Mouse (Mus musculus): ENCODE measurements around the gene Ifna1.

Ifna1 gene

GRCm38 (mm10) chr4:88872691-88873090 is 22.8 kb downstream of the Ifna1 start:
- DNase-seq (ENCODE audit: low spot score in 2 of 2): no peak

DNA sequence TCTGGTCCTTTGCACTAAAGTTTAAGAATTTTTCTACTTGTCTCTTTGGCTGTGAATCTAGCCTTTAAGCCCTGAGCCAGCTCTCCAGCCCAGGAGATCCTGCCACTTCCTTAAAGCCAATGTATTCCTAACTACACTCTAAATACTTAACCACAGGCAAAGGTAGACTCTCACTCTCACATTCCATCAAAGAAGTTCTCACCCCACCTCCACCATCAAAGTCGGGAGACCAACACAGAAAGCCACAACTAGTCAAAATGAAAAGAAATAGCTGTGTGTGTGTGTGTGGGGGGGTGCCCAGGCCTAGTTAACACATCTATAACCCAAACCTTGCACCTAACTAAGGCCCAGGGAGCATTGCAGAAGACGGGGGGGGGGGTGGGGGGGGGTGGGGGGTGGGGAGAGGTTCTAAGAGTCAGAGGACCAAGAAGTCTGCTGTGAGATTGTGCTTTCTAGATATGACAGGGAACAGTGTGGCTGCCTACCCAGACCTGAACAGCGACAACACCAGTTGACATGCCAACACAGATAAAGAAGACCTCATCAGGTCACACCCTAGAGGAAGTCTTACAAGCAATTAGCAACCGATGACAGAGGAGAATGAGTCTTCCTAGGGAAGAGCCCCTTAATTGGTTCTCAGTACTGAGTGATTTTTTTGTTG is 25.7 kb downstream of the Ifna1 start:
- no peak for DNase-seq (ENCODE audit: low spot score in 2 of 2)

GRCm38 (mm10) chr4:88876520-88876919 is 26.6 kb downstream of the Ifna1 start:
- no peak for DNase-seq (ENCODE audit: low spot score in 2 of 2)

DNA sequence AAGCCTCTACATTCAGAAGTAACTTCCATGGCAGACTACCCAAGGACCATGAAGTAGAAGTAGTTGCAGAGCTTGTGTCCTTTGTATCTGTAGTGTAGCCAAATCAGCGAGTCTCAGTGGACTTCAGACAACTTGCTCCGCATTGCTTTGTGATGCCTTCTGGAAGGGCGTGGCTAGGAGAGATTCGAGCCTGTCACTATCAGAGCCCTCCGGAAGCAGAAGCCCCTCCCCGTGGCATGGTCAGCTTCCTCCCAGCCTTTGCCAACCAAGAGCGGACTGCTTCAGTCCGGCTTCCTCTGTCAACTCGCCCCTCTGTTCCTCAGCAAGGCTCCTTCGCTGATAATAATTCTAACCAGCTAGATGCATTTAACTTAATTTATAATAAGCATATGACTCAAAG is 28.4 kb downstream of the Ifna1 start:
- DNase-seq (ENCODE audit: low spot score in 2 of 2): peak in 1 of 2 experiments; percentile 39

- no peak for DNase-seq (ENCODE audit: low spot score in 2 of 2)
These were observed 28.9 kb downstream of the Ifna1 start for GRCm38 (mm10) chr4:88878772-88879171.

DNA sequence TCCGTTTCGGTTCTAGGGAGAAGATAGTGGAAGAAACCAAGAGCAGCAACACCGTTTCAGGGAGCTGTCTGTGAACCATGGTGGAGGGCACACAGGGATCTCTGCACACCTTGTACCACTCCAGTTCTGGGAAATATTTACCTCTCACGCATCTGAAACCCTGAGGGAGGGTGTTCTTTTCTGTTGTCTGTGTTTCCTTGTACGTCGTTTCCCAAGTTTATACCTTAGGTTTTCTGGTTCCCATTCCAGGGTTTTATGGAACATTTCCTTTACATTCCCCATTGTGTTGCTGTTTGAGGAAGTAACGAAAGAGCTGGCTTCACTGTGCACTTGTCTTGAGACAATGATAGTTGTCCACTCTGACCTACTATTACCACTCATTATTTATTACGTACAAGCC is 30.2 kb downstream of the Ifna1 start, which contains the start of gene Ifne:
TSS of gene Ifne (minus strand) at position 101 of the 400 bp plus-strand sequence.
- no peak for DNase-seq (ENCODE audit: low spot score in 2 of 2)

GRCm38 (mm10) chr4:88888236-88888635 is 38.3 kb downstream of the Ifna1 start:
- no peak for DNase-seq (ENCODE audit: low spot score in 2 of 2)

DNA sequence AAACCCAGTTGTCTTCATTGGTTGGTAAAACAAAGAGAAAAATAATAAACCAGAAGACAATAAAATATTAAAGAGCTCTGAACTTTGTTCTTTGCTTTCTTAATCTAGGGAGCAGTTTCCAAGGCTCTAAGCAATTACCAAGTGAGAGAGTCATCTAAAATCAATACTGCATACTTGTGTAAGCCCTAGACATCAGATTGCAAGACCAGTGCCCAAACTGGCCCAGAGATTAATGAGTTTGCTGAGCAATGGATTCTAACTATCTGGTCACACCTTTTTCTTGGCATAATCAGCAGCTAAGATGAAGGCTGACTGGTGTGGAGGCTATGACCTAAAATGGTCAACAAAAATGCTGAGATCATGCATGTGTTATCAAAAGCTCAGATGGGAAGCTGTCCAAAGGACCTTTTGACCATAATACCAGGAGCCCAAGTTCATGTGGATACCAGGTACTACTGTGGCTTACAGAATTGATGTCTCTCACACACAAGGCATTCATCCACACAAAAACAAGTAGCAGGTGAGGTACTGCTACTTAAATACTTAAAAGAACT is 43.4 kb downstream of the Ifna1 start:
- DNase-seq (ENCODE audit: low spot score in 2 of 2): no peak
